Mouse (Mus musculus) kidney, adult 9 months (tissue): ENCODE data around the gene Nf2.

ENCODE experiments used
- DNase-seq: peaks from one replicate; pipeline ENCODE4 v3.0.0; 2022

Nf2 gene

DNA sequence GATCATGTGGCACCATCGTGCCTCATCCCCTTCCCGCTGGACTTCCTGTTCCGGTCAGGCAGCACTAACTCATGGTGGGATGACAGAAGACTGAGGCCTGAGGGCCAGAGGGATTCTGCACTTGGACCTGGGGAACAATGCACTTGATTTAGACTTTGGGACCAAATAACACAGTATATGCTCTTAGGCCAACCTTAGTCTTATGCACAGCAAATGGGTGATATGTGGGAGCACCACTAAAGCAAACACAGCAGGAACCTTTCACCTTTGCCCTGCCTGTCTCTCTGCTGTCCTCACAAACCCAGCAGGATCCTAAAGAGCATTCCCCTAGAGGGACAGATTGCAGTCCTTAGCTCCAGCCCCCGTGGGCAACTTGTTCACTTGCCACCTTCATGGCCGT, 108.6 kb downstream of the Nf2 start:
- DNase-seq, result no peak

DNA sequence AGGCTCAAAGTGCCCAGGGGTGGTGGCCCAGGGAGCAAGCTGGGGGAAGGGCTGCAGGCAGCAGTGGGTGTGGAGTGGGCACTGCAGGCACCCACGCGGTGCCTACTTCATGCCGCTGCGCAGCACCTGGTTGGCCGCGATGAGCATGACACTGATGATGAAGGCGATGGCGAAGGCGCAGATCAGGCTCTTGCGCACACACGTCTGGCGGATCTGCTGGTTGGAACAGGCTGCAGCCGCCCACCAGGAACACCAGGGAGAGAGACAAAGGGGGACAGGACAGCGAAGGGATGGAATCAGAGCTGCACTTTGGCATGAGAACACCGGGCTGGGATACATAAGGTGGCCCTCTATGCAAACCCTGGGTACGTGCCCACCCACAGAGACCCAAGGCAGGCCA, 110.6 kb downstream of the Nf2 start:
- no peak for DNase-seq

DNA sequence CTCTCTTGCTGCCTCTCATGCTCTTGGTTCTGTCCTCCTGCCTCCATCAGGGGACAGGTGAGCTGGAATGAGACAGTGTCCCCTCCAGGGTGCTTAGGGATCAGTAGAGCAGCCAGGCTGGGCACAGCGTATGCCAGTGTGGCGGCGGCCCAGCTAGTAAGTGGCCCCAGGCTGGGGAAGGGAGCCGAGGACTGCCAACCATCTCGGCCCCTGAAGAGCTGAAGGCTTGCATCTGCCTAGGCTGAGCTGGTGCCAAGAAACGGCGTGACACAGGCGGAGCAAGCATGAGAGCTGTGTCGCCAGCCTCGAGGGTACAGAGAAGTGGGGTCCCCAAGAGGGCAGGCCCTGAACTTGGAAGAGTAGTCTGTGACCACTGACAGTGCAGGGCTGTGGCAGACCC, 111.7 kb downstream of the Nf2 start:
- DNase-seq, result no peak

DNA sequence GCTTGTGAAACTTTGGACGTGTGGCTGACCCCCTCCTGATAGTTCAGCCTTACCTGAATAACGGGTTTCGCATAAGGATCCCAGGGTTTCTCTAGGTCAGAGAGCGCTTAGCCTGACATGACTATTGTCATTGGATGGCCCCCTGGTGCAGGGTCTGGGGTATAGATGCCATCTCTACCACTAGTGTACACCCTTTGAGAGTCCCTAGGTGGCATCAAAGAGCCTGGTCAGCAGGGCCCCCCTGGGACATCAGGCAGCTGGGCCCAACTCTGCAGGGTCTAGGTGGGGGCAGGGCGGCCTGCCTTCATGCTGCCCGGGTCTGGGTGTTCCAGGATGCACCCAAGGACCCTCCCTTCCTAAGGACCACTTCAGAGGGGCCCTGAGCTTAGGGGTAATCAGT, 113.0 kb downstream of the Nf2 start:
- DNase-seq, result no peak

DNA sequence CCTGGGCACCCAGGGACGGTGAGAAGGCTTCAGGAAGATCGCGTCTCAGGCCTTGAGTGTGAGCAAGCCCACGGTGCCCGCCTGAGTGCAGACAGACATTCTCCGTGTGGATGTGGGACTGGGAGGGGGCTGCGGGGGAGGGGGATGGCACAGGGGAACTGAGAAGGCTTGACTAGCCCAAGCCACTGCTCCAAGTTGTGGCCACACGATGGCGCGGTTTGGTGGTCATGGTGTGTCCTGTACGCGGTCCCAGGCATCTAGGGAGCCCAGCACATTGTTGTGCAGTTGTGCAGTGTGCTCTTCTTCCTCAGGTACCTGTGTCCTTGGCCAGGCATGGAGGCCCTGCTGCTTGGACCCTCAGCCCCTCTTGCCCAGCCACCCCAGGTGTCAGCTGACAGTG, 115.2 kb downstream of the Nf2 start:
- DNase-seq, result no peak

DNA sequence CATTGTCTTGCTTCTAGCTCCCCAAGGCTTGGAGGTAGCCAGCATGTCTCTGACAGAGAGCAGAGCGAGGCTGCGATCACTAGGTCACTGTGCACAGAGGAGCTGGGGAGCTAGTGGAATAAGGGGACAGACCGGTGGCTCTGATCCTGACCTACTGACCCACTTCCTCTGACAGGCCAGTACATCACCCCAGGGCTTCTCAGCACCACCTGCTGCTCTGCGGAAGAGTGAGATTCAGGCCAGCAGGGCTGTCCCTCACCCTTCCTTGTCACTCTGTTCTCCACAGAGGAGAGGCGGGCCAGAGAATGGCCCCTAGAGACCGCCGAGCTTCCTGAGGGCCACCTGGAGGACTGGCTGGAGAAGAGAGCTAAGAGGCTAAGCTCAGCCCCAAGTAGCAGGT, 117.6 kb downstream of the Nf2 start:
- DNase-seq, result no peak

DNA sequence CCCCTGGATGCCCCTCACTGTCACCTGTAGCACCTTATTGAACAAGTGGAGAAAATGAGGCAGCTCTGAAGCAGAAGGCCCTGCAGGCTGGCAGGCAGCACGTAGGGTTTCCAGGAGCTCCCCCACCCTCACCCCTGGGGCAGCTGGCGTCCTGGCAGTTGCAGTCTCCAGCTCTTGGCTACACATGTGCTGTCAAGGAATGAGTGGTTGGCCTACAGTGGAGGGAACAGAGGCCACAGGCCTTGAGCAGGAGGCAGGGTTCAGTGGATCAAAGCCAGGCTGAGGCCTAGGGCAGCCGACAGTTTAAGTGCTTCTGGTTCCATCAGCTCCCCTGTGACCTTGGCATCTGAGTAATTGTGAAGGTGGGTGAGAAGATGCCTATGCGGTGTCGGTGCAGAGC, 118.4 kb downstream of the Nf2 start:
- no peak for DNase-seq

DNA sequence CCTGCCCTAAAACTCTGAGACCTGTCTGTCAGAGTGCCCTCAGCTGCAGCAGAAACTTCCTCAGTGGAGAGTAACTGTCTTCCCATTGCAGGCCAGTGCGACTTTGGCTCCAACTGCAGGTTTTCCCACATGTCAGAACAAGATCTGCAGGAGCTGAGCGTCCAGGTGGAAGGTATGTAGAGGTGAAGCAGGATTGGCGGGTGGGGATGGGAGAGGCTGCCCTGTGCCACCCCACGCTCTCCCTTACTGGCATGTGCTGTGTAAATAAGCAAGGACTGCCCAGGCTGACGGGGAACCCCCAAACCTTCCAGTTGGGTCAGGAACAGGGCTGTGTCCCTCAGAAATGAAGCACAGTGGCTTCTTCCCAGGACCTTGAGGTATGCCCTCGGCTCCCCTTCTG, 119.2 kb downstream of the Nf2 start:
- DNase-seq, result no peak

DNA sequence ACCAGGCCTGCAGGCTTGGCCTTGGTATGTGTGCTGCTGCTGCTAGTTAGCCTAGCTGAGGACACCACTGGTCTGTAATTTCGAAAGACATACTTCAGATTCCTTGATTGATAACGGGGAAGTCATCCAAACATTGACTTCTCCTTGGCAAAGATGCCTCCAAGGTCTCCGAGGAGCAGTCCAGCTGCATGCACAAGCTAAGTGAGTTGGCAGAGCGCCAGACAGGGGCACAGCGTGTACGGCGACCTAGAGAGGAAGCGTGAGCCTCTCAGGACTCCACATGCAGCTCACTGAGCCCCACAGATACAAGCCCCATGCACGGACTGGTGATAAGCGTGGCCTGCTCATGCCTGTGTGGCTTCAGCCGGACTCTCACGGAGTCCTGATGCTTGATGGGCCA, 119.7 kb downstream of the Nf2 start:
- DNase-seq, result no peak

DNA sequence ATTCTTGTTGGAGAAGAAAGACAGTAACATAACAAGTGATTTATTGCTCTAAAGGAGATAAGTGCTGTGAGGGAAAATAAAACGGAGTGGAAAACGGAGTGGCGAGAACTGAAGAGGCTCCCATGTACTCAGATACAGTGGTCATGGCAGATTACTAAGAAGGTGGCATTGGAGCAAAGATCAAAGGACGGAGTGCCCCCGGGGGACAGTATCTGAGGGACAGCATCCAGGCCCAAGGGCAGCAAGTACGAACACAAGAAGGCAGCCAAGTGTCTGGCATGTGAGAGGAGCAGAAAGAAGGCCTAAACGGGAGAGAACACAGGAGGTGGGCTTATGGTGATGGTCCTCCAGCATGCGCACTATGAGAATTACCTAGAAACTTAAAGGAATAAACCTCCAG, 127.6 kb downstream of the Nf2 start:
- no peak for DNase-seq

DNA sequence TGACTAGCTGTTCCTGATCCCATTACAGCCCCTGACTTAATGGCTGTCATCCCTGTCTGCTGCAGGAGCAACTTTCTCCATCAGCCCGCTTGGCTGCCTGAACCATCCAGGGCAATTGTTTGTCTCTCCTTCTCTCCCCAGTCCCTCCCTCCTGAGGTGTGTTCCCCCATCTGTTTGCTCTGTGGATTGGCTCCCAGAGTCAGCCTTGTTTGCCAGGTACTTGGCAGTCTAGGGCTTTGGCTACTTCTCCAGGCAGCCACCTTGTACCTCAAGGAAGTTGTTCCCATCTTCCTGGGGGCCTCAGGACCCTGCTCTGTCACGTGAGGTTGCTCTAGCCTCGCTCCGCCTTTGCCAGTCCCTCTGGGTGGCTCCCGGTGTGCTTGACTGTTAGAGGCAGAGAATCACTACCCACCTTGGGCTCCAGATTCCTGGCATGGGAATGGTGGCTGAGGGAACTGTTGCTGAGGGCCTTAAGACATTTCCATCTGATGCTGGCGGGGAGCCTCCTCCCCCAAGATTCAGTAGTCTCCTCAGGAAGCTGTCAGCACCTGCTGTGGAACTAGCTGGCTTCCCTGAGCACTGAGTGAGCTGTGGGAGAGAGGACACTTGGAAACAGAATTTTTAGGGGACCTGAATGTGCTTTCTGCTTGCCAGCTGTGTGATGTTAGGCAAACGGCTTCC, 128.3 kb downstream of the Nf2 start:
- no peak for DNase-seq

DNA sequence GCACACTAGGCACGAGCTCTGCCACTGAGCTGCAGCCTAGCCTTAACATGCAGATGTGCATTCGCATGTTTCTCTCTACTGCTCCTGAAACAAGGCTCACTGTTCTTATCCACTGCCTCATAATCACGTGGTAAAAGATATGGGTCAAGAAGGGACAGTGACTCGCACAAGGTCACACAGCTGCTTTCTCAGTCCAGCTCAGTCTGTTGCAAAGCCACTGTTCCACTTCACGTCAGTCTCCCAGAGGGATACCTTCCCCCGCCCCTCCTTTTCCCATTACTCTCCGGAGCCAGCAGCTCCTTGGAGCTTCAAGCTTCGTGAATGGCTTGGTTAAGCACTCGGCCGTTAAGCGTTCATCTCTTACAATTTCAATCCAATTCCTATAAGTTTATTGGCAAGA, 128.9 kb downstream of the Nf2 start:
- no peak for DNase-seq

DNA sequence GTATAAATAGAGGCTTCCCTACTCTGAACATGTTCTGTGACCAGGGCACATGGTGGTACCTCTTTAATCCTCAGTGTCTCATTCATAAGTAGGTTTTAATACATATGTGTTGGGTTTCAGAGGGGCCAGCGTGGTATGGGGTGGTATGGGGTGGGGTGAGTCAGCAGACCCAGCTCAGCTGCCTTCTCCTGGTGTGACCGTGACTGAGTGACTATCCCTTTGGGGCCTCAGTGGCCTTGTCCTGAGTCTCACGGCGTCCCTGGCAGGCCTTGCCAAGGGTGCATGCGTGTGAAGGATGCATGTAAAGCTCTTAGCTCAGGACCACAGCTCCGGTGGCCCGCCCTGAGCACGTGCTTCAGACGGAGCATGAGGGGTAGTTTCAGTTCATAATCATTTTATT, 129.4 kb downstream of the Nf2 start:
- DNase-seq, result no peak

DNA sequence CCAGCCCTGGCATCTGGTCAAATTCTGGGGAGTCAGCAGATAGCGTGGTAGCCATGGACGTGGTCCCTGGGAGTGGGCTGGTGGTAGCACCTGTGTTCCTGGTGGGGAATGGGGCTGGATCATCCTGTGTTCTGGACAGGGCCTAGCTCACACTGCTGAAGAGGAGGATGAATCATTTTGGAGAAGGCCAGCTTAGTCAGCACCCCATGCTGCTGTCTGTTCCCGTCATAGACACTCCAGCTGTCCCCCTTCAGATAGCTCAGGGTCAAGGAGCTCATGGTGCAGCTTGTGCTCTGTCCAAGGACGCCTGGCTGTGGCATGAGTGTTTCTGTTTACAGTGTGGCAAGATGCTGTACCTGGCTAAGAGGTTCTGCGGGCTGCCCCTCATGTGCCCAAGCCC, 130.8 kb downstream of the Nf2 start:
- no peak for DNase-seq

DNA sequence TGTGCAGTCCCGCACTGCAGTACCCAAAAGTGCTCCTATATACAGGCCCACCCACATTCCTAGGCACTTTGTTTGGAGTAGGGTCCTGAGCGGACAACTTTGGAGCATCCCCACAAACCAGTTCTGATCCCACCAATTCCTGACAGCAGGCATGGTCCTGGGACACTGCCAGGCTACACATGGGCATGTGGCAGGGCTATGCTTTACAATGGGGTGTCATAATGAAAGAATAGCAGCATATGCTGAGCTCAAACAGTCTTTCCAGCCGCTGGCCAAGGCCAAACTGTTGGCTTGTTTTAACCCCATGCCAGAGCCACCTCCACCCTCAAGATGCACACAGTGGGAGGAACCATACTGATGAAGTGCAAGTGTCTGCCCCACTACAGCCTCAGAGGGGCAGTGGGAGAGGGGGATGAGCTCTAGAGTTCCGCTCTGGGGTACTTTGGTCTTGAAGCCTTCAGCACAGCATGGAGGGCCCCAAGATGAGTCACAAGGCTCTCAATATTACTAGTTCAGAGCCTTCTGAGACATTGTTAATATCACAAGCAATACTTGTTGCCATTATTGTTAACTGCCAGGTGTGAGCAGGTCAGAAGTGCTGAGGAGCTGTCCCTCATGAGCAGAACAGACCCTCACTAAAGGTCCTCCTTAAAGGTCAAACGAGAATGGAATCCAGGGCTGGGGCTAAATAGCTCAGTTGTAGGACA, 132.7 kb downstream of the Nf2 start:
- no peak for DNase-seq
